Mouse (Mus musculus) limb, embryonic 10.5 days (tissue): ENCODE measurements around the gene Efcab14. TPM values are rescaled to one million over a fixed set of nuclear protein-coding genes. Genes with fewer than 3 reads are reported as not detected.

Experiments
- polyA plus RNA-seq: library from polyadenylated mRNA; unstranded; fragments of >200 nt; fragmentation: Nextera tagmentation; extraction: Ambion mirVana; gene quantifications from 2 replicates; pipeline ENCODE4 v1.2.1, GENCODE M21; 2016

The Efcab14 gene
- polyA plus RNA-seq, 1 experiment from 2014 or later = 34.0 TPM

Other genes with a start within 250 kb of the Efcab14 start
- not detected in 2 replicates for gene Cyp4a14, start 241.6 kb upstream of the Efcab14 start, polyA plus RNA-seq
- not detected in 2 replicates for gene Cyp4a10, start 219.5 kb upstream of the Efcab14 start, polyA plus RNA-seq
- not detected in 2 replicates for gene Cyp4a31, start 174.1 kb upstream of the Efcab14 start, polyA plus RNA-seq
- gene Cyp4a32, start 136.8 kb upstream of the Efcab14 start, polyA plus RNA-seq = not detected in 2 replicates
- gene Cyp4b1, start 90.0 kb upstream of the Efcab14 start, polyA plus RNA-seq = not detected in 2 replicates
- gene Tex38, start 43.3 kb downstream of the Efcab14 start, polyA plus RNA-seq = 0.43 TPM in 1 of 2 replicates, not detected in the other
- 55.8 and 58.0 TPM in 2 replicates for gene Atpaf1, start 47.1 kb downstream of the Efcab14 start, polyA plus RNA-seq
- 4.4 and 6.5 TPM in 2 replicates for gene Mob3c, start 90.3 kb downstream of the Efcab14 start, polyA plus RNA-seq
- gene Mknk1, start 101.5 kb downstream of the Efcab14 start, polyA plus RNA-seq = 23.1 and 29.6 TPM in 2 replicates
- not detected in 2 replicates for gene Kncn, start 146.7 kb downstream of the Efcab14 start, polyA plus RNA-seq
- gene 6430628N08Rik, start 152.9 kb downstream of the Efcab14 start, polyA plus RNA-seq = 0.11 TPM in 1 of 2 replicates, not detected in the other
- 0.05 and 0.11 TPM in 2 replicates for gene Dmbx1, start 202.2 kb downstream of the Efcab14 start, polyA plus RNA-seq